Mouse (Mus musculus) gastrocnemius, adult 8-10 months (tissue): ENCODE results near the gene Arhgap30. TPM values are rescaled to one million over a fixed set of nuclear protein-coding genes. Genes with fewer than 3 reads are reported as not detected.
A peak's percentile ranks its signal among the peaks of the same experiment; 100 is the strongest.

Experiments
- DNase-seq, 2 experiments: peaks; one replicate each; pipeline ENCODE4 v3.0.0; 2022; ENCODE audit warnings: low spot score in 2 of 2
- total RNA-seq, 4 experiments: library from RNA; stranded (reverse); gene quantifications; 2 replicates each; pipeline ENCODE4 v1.2.4; 2022

Arhgap30 gene
- total RNA-seq, 4 experiments from 2014 or later = 0.34 to 0.63 (median 0.44) TPM

DNA sequence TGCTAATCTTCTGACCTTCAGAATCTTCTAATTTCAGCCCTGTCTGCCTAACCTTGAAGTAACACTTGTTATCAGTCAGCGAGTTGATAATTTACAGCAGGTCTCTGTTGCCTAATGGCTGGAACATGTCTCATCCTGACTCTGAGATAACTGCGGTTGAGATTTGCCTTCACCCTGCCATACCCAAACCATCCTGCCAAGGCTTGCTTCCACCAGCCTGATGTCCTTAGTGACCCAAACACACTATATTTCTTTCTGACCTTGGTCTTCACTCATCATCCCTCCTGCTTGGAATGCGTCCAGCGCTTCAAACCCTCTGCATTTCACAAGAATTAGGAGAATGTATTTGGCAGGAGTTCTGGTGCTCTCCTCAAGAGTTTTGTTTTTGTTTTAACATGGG lies 36.4 kb downstream of the Arhgap30 start:
- no peak for DNase-seq

DNA sequence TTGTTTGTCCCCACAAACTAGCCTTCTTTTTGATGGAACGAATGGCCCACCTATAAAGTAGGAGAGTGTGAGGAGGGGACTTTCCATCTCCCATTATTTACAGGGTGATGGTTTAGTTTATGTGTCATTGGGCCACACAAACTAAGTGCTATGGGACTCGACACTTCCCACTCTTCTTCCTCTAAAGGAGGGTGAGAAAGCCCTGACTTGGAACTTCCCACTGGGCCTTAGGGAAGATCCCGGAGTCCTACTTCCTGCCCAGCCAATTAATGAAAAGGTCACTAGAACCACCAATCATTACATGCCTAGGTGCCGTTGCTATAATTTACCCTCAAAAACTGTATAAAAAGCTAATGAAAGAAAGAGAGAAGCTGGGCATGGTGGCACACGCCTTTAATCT lies 43.4 kb downstream of the Arhgap30 start:
- DNase-seq = no peak

DNA sequence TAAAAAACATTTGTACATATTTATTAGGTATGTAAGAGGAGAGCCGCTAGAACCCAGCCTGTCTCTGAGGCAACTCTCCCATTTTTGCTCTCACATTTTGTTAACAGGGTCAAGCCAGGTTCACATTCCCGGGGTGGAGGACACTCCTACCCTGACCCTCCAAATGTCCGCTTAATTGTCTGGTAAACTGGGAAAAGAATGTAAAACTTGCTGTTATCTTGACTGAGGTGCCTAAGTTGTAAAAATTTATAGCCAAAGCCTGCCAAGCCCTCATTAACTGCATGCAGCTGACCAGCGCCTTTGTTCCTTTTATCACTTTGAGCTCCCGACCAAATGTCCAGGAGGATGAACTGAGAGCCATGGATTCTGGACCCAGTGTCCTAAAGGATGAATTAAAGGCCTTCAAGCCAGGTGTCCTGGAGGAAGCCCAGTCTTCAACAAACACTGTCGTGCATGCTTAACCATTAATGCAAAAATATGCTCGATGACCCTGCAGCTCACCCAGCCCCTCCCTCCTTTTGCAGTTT lies 46.6 kb downstream of the Arhgap30 start:
- DNase-seq = no peak

DNA sequence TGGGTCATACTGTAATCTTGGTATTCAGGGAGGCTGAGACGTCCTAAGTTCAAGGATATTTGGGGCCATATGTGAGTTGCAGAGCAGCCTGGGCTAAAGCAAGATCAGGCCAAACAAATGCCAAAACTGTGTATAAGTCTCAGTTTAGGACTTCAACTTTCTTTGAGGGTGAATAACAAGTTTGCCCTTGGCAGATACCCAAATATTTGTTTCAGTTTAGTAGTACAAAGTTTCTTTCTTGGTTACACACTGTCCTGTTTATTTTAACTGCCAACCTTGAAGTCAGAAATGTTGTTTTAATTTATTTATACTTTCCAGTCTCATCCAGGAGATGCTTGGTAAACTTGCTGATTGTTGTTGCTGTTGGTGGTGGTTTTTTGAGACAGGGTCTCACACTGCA lies 47.2 kb downstream of the Arhgap30 start:
- DNase-seq = no peak

DNA sequence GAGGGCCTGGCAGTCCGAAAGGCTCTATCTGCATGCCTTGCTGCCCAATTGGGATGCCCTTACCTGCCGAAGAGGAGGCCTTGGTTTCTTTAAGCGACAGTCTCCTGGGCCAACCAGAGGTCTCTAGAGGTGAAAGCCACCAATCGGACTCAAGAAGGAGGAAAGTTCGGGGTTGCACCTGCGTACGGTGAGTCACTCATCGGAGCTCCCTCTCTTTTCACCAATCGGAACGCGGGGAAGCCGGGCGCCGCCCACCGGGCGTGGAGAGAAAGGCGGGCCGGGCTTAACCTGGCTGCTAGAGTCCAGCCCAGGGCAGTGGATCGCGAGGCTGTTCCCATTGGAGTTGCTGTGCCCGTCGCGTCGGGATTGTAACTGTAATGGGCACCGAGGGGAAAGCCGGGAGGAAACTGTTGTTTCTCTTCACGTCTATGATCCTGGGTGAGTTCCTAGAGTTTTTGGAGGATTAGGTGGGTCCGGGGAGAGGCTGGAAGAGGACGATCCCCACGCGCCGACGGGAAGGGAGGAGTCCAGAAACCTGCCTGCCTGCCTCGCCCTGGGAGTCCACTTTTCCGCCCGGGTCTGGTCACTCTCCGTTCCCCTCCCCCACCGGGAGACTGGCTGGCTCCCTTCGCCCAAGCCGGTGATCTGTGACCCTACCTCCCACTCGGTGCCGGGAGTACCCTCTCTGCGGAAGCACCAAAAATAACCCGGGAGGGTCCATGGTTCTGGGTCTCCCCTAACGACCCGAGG lies 48.7 kb downstream of the Arhgap30 start, which contains the start of gene F11r:
F11r (plus strand) TSS at position 272 of the 750 bp plus-strand sequence.
- DNase-seq = peak; percentile 16 to 30

DNA sequence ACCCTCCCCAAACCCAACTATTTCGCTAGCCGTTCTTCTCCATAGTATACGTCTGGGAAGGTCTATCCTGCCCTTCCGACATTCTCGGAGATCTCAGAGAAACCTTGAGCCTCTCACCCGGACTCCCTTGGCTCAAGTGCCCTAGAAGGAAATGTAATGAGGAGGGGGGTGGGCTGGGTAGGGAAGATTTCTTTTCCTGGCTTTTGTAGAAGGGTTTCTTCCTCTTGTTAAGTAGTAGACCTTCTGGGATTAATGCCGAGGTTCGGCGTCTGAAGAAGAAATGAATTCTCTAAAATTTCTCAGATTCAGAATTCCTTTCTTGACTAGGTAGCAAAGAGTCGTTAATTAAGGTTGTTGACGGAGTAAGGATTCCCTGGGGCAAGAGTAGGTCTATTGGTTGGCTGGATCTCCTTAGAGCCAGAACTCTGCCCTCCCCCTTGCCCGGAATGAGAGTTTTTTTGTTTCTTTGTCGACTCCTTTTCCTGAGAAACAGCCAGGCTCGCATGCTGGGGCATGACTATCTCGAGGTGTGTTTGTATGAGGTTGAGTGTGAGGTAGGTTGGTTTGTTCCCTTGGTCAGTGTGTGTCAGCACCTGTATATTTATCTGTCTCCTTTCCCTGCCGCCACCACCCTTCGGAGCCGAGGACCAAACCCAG lies 49.4 kb downstream of the Arhgap30 start:
- DNase-seq = no peak

DNA sequence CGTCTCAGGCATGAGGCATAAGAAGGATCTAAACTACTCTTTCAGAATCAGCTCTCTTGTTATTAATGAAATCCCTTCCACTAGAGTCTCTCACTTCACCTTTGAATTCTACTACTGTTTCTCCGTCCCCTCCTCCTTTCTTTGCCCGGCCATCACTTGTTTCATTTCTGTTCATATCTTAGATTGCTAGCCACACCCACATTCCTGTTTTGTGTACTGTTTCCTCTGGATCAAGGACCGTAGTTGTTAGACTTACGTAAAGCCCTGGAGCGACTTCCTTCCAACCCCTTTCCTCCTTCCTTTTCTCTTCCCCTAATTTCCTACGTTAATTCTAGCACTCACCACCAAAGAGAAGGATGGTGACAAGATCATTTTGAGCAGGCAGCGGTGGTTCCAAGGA lies 50.3 kb downstream of the Arhgap30 start:
- DNase-seq = no peak

DNA sequence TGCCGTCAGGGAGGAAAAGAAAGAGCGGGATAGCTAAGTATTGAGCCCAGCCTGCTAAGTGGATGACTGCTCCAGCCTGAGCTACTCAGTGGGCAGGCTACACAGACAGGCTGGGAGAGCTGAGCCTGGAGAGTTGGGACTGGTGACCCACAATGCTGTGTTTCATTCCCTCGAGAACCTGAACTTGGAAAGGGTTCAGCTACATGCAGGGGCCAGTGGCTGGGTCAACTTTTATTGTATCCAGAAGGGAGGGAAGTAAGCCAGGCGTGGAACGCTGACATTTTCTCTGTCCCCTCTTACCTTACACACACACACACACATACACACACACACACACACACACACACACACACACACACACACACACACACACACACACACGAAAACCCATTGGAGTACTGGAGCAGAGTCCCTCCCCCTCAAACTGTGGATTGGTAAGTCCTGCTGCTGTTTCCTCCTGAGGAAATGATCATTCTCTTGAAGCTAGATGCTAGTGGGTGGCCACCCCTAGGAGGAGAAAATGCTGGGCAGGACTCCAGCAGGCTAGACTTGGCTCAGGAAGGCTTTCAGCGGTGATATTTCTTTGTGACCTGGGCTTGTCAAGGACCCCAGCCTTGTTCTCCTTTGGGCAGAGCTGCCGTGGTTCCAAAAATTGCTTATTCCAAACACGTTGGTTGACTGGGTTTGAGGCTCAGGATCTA lies 51.4 kb downstream of the Arhgap30 start:
- peak in 1 of 2 experiments; percentile 8 for DNase-seq

DNA sequence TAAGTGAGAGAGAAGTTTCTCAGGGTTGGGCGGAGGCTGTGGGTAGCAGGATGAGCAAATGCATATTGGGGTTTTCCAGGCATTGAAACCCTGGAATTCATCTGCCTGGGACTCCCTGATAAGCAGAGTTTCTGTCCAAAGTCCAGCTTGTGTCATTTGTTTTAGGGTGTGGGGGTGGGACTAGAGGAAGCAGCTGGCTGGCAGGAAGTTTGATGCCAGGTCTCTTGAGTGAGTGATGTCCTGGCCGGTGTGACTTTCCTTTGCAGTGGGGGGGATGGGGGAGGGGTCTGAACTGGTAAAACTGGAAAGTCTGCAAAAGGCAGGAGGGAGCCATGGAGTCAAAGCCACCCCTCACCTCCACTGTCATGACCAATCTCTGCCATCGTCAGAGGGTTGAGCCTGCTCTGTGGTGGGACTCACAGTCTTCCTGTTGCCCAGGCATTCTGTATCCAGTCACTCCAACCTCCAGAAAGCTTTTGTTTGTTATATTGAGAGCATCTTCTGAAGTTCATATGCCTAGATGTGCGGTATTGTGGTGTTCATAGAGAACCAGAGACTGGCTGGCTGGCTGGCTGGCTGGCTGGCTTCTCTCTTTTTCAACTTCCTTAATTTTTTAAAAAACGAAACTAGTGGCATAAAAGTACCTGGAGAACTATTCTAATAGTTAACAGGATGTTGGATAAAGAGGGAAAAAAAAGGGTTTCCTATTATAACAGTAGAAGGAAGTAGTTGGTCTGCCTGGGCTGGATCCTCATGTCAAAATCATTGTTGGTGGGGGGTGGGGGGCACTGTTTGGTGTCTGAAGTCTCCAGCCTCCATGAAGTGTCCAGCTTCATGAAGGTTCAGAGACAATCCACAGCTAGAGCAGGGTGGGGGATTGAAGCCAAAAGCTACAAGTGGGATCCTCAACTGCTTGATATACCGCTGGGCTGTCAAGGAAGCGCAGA lies 53.0 kb downstream of the Arhgap30 start:
- DNase-seq = no peak

DNA sequence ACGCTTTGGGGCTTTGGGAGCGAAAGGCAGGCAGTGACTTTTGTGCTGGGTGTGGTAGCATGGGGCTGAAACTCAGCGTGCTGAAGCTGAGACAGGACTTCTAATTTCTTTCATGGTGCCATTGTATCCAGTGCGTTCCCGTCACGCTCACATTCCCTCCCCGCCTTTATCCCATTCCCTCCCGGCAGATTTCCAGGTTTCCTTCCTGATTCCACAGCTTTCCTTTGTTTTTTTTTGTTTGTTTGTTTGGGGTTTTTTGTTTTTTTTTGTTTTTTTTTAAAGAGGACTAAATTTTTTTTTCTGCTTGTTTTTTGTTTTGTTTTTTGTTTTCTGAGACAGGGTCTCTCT lies 53.6 kb downstream of the Arhgap30 start:
- DNase-seq = no peak

DNA sequence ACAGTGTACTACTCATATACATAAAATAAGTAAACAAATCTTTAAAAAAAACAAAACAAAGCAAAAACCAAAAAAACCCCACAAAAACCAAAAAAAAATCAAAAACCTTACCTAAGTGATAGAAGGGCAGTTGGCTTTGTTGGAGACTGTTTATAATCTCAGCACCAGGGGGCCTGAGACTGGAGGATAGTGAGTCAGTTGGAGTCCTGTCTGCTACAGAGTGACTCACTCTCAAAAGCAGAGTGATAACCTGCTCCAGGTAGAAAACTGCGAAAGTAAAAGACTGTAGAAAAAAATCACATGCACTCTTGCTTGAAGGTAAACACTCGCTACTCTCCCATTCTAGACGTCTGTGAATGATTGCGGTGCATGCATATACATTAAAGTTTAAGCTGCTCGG lies 56.3 kb downstream of the Arhgap30 start:
- no peak for DNase-seq

DNA sequence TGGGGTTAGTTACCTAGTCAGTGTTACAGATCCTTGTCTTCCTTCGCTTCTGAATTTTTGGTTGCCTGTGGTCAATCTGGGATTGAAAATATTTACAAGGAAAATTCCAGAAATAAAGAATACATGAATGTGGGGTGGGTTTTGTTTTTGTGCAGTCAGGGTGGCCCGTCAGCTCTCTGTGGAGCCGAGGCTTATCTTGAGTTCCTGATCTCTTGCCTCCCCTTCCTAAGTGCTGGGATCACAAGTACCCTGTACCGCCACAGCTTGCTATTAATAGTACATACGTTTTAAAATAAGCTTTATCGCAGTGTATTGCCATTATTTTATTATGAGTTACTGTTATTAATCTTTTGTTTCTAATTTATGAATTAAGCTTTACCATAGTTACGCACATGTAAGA lies 58.1 kb downstream of the Arhgap30 start:
- no peak for DNase-seq

DNA sequence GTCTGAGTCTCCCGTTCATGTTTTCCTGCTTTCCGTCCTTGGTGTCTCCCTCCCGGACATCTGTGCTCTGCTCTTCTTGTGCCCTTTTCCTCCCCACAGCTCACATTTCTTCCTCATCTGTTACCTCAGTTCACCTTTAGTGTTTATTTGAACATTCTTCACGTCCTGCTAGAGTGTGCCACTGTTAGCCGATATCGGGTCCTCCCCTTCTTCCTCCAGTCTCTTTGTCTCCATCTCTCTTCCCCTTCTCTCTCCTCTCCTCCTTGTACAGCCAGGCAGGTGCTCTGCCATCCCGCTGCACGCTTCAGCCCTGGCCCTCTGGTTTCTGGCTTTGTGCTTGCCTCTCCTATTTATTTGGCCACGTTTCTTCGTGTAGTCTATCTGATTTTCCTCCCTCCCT lies 58.9 kb downstream of the Arhgap30 start:
- no peak for DNase-seq

DNA sequence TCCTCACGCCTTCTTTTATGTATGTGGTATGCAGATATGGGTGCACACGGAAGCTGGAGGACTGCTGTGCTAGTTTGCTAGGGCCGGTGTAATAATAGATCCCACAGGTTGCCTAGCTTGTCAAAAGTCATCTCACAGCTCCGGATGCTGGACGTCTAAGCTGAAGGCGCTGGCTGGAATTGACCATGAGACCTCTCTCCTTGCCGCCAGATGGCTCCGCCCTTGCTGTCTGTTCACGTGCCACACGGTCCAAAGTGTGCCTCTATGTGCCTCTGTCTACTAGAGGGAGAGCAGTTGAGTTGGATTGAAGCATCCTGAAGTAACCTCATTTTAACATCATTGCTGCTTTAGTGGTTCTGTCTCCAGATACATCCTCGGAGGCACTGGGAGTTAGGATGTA lies 61.3 kb downstream of the Arhgap30 start:
- no peak for DNase-seq

DNA sequence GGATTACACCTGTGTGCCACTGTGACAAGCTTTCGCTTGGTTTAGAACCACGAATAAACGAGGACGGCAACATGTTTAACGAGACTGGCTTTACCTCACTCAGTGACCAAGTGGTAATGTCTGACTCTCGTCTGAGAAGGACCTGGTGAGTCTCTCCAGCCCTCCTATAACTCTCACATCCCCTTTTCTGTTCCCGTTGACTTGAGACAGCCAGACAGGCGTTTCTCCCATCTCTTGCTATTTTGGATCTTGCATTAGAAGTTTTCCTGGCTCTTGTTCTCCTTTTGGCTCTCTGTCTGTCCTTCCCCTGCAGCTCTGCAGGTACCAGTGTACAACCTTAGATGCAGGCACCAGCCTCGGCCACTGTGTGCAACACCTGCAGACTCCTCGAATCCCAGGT lies 62.2 kb downstream of the Arhgap30 start:
- DNase-seq = no peak

DNA sequence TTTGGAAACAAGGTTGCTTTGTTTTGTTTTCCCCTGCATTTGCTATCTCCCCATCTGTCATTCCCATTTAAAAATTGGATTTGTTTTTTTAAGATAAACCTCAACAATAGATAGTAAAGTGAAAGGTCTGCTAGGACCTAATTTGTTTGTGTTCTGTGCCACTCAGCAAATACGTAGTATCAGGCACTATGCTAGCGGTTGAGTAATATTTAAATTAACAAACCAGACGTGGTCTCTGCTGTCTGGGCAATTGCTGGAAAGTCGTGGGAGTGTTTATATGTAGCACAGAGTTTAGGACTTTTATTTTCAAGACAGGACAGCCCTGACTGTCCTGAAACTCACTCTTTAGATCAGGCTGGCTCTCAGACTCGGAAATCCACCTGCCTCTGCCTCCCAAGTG lies 63.8 kb downstream of the Arhgap30 start:
- no peak for DNase-seq

DNA sequence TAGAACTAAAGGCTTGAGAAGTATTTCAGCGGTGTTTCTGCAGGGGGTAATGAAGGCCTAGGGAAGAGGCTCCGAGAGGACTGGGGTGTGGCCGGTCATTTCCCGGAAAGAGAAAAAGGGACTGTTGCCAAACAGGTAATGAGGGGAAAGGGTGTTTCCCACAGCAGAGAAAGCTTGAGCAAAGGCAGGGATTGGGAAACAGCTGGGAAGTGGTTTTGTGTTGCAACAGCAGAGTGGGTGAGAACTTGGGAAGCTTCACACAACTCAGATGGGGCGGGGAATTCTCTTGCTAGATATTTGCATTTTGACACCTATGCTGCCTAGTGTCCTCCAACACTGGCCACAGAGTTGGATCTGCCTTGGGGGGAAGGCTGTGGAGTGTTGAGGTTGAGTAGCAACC lies 64.2 kb downstream of the Arhgap30 start:
- no peak for DNase-seq

DNA sequence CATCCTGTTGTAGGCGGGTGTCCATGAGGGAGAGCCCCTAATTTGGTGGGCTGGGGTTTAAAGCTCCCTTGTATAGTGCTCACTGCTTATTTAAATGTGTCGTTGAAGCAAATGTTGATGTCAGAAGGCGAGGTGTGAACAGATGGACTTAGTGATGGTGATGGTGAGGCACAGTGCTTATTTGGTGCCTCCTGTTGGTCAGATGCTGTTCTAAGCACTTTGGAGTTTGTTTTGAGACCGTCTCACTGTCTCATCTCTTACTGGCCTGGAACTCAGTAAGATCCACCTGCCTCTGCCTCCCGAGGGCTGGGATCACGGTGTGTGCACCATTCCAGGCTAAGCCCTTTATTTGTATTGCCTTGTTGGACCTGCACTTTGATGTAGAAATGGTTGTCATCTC lies 66.2 kb downstream of the Arhgap30 start:
- DNase-seq = no peak

DNA sequence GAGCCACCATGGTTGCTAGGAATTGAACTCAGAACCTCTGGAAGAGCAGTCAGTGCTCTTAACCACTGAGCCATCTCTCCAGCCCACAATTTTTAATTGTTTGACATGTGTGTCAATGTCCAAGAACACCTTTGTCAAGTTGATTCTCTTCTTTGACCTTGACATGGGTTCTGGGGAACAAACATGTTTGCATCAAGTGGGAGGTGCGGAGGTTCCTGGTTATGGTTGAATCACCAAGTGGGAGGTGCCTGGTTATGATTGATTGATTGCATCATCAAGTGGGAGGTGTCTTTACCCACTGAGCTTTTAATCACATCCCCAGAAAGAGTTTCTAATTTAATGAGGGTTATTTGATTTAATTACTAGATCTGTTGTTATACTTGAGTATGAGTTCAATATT lies 68.8 kb downstream of the Arhgap30 start:
- no peak for DNase-seq

DNA sequence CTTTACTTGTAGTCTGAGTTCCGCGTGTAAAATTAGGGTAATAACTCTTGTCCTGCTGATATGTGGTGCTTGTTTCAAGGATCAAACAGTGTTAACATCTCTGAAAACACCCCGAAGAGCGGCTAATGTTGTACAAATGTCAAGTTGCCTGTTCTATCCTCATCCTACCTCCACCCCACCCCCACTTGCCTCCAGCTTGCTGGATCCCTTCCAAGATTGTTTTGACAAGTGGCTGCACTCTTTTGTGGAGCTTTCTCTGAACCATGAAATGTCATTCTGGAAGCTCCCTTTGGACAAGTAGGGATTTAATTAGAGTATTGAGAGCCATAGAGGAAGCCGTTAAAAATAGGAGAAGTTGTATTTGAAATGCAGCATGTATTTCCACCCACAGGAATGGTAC lies 71.0 kb downstream of the Arhgap30 start:
- DNase-seq = no peak
